Mouse (Mus musculus) left cerebral cortex, adult 18-20 months (tissue): Measurements from ENCODE around the gene Aicda. TPM values are rescaled to one million over a fixed set of nuclear protein-coding genes. Genes with fewer than 3 reads are reported as not detected.
"Not testable (repeated sequence)": the region's sequence is repeated elsewhere in the genome, so short reads cannot be mapped to it uniquely, and the experiment has no call there.

ENCODE experiments used
- DNase-seq, 2 experiments: peaks; one replicate each; pipeline ENCODE4 v3.0.0; 2021 to 2022; ENCODE audit warnings: low spot score in 2 of 2, mixed read lengths in 1 of 2
- long read RNA-seq, 2 experiments: library from polyadenylated mRNA; stranded (forward); transcript quantifications; one replicate each; pipeline ENCODE4 v2.0.0; 2021
- total RNA-seq, 2 experiments: library from RNA; stranded (reverse); gene quantifications; 2 replicates each; pipeline ENCODE4 v1.2.3; 2021

Aicda gene
- total RNA-seq: not detected
- long read RNA-seq, experiment 1: 0 reads
- long read RNA-seq, experiment 2: 0 reads

GRCm38 (mm10) chr6:122553606-122554005, at the start of gene Aicda:
TSS of gene Aicda (plus strand) at chr6:122553801.
- DNase-seq: no peak

- DNase-seq: no peak
Observed at GRCm38 (mm10) chr6:122505041-122505440, 48.6 kb upstream of the Aicda start.

- no peak for DNase-seq
Observed at GRCm38 (mm10) chr6:122505545-122505944, 48.1 kb upstream of the Aicda start, which contains the start of gene Mfap5. TSS of gene Mfap5 (plus strand) at chr6:122505845.

- no peak for DNase-seq
Observed at GRCm38 (mm10) chr6:122508494-122508893, 45.1 kb upstream of the Aicda start.

- no peak for DNase-seq
Observed at GRCm38 (mm10) chr6:122512914-122513878, 40.4 kb upstream of the Aicda start.

- DNase-seq: no peak
Observed at GRCm38 (mm10) chr6:122514312-122514711, 39.3 kb upstream of the Aicda start.

- not testable (repeated sequence) for DNase-seq
Observed at GRCm38 (mm10) chr6:122515762-122516161, 37.8 kb upstream of the Aicda start.

- DNase-seq: no peak
Observed at GRCm38 (mm10) chr6:122517668-122518067, 35.9 kb upstream of the Aicda start.

GRCm38 (mm10) chr6:122519384-122519783, 34.2 kb upstream of the Aicda start:
- peak in 1 of 2 experiments; percentile 35 for DNase-seq

- DNase-seq: no peak
Observed at GRCm38 (mm10) chr6:122522595-122522994, 31.0 kb upstream of the Aicda start.

- DNase-seq: no peak
Observed at GRCm38 (mm10) chr6:122523289-122523688, 30.3 kb upstream of the Aicda start.

- DNase-seq: no peak
Observed at GRCm38 (mm10) chr6:122527596-122527995, 26.0 kb upstream of the Aicda start.

- no peak for DNase-seq
Observed at GRCm38 (mm10) chr6:122528136-122528535, 25.5 kb upstream of the Aicda start.

GRCm38 (mm10) chr6:122531466-122532174, 22.0 kb upstream of the Aicda start:
- no peak for DNase-seq

GRCm38 (mm10) chr6:122532883-122533302, 20.7 kb upstream of the Aicda start:
- no peak for DNase-seq

GRCm38 (mm10) chr6:122534032-122534431, 19.6 kb upstream of the Aicda start:
- DNase-seq: no peak

GRCm38 (mm10) chr6:122539564-122539963, 14.0 kb upstream of the Aicda start:
- no peak for DNase-seq

- DNase-seq: not testable (repeated sequence)
Observed at GRCm38 (mm10) chr6:122542459-122542858, 11.1 kb upstream of the Aicda start.

- no peak for DNase-seq
Observed at GRCm38 (mm10) chr6:122543574-122543973, 10.0 kb upstream of the Aicda start.

- DNase-seq: no peak
Observed at GRCm38 (mm10) chr6:122544672-122545071, 8.9 kb upstream of the Aicda start.

- no peak for DNase-seq
Observed at GRCm38 (mm10) chr6:122545289-122545882, 8.2 kb upstream of the Aicda start.
